Mouse (Mus musculus) heart, embryonic 14.5 days (tissue): ENCODE measurements around the gene Gabpb1. TPM values are rescaled to one million over a fixed set of nuclear protein-coding genes. Genes with fewer than 3 reads are reported as not detected.

ENCODE experiments used
- ATAC-seq: fragments of 200-750 bp; cut with Nextera tagmentation; 2 replicates; pipeline ENCODE4 v1.8.0; 2017; ENCODE audit warnings: low read depth, moderate TSS enrichment; ENCODE audit not compliant: insufficient number of reproducible peaks, insufficient read depth, low FRiP score
- H3K27ac ChIP-seq, 2 experiments: fragments of 200-500 bp in 1 of 2; fragments of 300-500 bp in 1 of 2; sonication (generic) in 1 of 2; replicated peaks in 1 of 2; 2 replicates each; pipeline ENCODE4 v1.5.1; 2012 to 2014; ENCODE audit warnings: low read depth in 2 of 2, low read length in 2 of 2, control low read depth in 1 of 2, mild to moderate bottlenecking in 1 of 2, mixed read lengths in 1 of 2; ENCODE audit not compliant: control insufficient read depth in 1 of 2, insufficient read depth in 1 of 2
- H3K27me3 ChIP-seq: fragments of 300-500 bp; sonication (generic); 2 replicates; pipeline ENCODE4 v1.6.1; 2014; ENCODE audit warnings: mild to moderate bottlenecking, low read length, control low read depth; ENCODE audit not compliant: control insufficient read depth, insufficient read depth
- H3K36me3 ChIP-seq: fragments of 300-500 bp; sonication (generic); 2 replicates; pipeline ENCODE4 v1.6.1; 2014; ENCODE audit warnings: mild to moderate bottlenecking, control low read depth, low read length, mixed read lengths; ENCODE audit not compliant: control insufficient read depth, insufficient read depth
- H3K4me1 ChIP-seq, 2 experiments: fragments of 200-500 bp in 1 of 2; fragments of 300-500 bp in 1 of 2; sonication (generic) in 1 of 2; 2 replicates each; pipeline ENCODE4 v1.6.1; 2012 to 2014; ENCODE audit warnings: low read length in 2 of 2, control low read depth in 1 of 2, mixed read lengths in 1 of 2; ENCODE audit not compliant: control insufficient read depth in 2 of 2, insufficient read depth in 2 of 2
- H3K4me2 ChIP-seq: fragments of 300-500 bp; sonication (generic); 2 replicates; pipeline ENCODE4 v1.6.1; 2014; ENCODE audit warnings: mild to moderate bottlenecking, low read length
- H3K4me3 ChIP-seq, 2 experiments: fragments of 200-500 bp in 1 of 2; fragments of 300-500 bp in 1 of 2; sonication (generic) in 1 of 2; 2 replicates each; pipeline ENCODE4 v1.5.1; 2012 to 2014; ENCODE audit warnings: low read length in 2 of 2, mild to moderate bottlenecking in 2 of 2, control low read depth in 1 of 2, low read depth in 1 of 2, moderate library complexity in 1 of 2; ENCODE audit not compliant: control insufficient read depth in 1 of 2, insufficient read depth in 1 of 2
- H3K9ac ChIP-seq: fragments of 300-500 bp; sonication (generic); 2 replicates; pipeline ENCODE4 v1.6.1; 2014; ENCODE audit warnings: mild to moderate bottlenecking, low read length
- H3K9me3 ChIP-seq: fragments of 300-500 bp; sonication (generic); 2 replicates; pipeline ENCODE4 v1.6.1; 2016; ENCODE audit warnings: low read length, control low read depth; ENCODE audit not compliant: control insufficient read depth
- WGBS: fragments of 180-500 bp; shearing (Covaris S2); extraction: QIAGEN DNeasy Blood & Tissue Kit; methylation state at CpG from one replicate; pipeline ENCODE4 v1.1.7; 2014; 5-methylcytosine and 5-hydroxymethylcytosine counted together
- polyA plus RNA-seq: library from polyadenylated mRNA; unstranded; fragments of >200 nt; fragmentation: Nextera tagmentation; extraction: Ambion mirVana; gene quantifications from 2 replicates; pipeline ENCODE4 v1.2.1, GENCODE M21; 2014

Gabpb1 gene
- polyA plus RNA-seq, 1 experiment from 2014 or later: 33.4 TPM

GRCm38 (mm10) chr2:126601918-126602600 is 74.1 kb downstream of the Gabpb1 start:
- 84% methylated on average over 14 of the region's 14 CpGs for WGBS
- H3K27me3 ChIP-seq: no peaks in the 10 kb centered on the region
- peaks cover under 1 to 2% of the 10 kb centered on the region in 2 experiments; a peak in 1 of 4 replicates for H3K4me1 ChIP-seq

GRCm38 (mm10) chr2:126600533-126600932 is 75.6 kb downstream of the Gabpb1 start:
- H3K36me3 ChIP-seq: no peaks in the 10 kb centered on the region
- H3K4me3 ChIP-seq: no peak overlapping the region
- H3K9ac ChIP-seq: no peak overlapping the region
- no peaks in the 10 kb centered on the region for H3K27me3 ChIP-seq
- WGBS: 79% methylated on average over 14 of the region's 14 CpGs
- H3K9me3 ChIP-seq: no peaks in the 10 kb centered on the region
- H3K4me1 ChIP-seq: no peaks in the 10 kb centered on the region
- no peak overlapping the region for H3K4me2 ChIP-seq
- no peak overlapping the region for H3K27ac ChIP-seq
- no peak for ATAC-seq

More at GRCm38 (mm10) chr2:126601918-126602600, 74.1 kb downstream of the Gabpb1 start:
- Histone ChIP-seq H3K4me2 (no peak overlapping the region), H3K9ac (no peak overlapping the region), H3K9me3 (no peaks in the 10 kb centered on the region), H3K27ac (no peak overlapping the region), H3K4me3 (no peak overlapping the region), H3K36me3 (no peaks in the 10 kb centered on the region)
- no peak for ATAC-seq

GRCm38 (mm10) chr2:126599005-126599404 is 77.1 kb downstream of the Gabpb1 start:
- no peaks in the 10 kb centered on the region for H3K9me3 ChIP-seq
- no peaks in the 10 kb centered on the region; a peak in 1 of 4 replicates for H3K4me1 ChIP-seq
- no peak overlapping the region for H3K27ac ChIP-seq
- peak overlapping the region; percentile 32; the same call in 1 of the 2 replicates for H3K4me2 ChIP-seq
- no peaks in the 10 kb centered on the region for H3K27me3 ChIP-seq
- H3K9ac ChIP-seq: no peak overlapping the region
- no peaks in the 10 kb centered on the region for H3K36me3 ChIP-seq
- H3K4me3 ChIP-seq: no peak overlapping the region; a peak in 1 of 4 replicates
- ATAC-seq: 0 out of 2 replicates have a peak, but pooled peaks have one; percentile 6
- WGBS: 5% methylated on average over 3 of the region's 3 CpGs

- ATAC-seq: no peak
- 51% methylated on average over 2 of the region's 2 CpGs for WGBS
- Histone ChIP-seq H3K9me3 (no peaks in the 10 kb centered on the region), H3K27me3 (no peaks in the 10 kb centered on the region), H3K27ac (no peak overlapping the region), H3K9ac (no peak overlapping the region), H3K4me2 (no peak overlapping the region), H3K4me3 (no peak overlapping the region), H3K4me1 (no peaks in the 10 kb centered on the region; a peak in 1 of 4 replicates), H3K36me3 (no peaks in the 10 kb centered on the region)
These were observed 77.8 kb downstream of the Gabpb1 start for GRCm38 (mm10) chr2:126598359-126598758.

GRCm38 (mm10) chr2:126597279-126598241 is 78.6 kb downstream of the Gabpb1 start:
- Histone ChIP-seq H3K36me3 (no peaks in the 10 kb centered on the region), H3K4me2 (no peak overlapping the region), H3K27ac (no peak overlapping the region), H3K9me3 (no peaks in the 10 kb centered on the region), H3K4me1 (no peaks in the 10 kb centered on the region; a peak in 1 of 4 replicates), H3K4me3 (no peak overlapping the region), H3K27me3 (no peaks in the 10 kb centered on the region), H3K9ac (no peak overlapping the region)
- no peak for ATAC-seq
- WGBS: 72% methylated on average over 20 of the region's 20 CpGs

GRCm38 (mm10) chr2:126596347-126597072 is 79.6 kb downstream of the Gabpb1 start:
- ATAC-seq: no peak
- Histone ChIP-seq H3K27ac (no peak overlapping the region), H3K9ac (no peak overlapping the region), H3K36me3 (no peaks in the 10 kb centered on the region), H3K4me3 (no peak overlapping the region), H3K4me2 (no peak overlapping the region), H3K9me3 (no peaks in the 10 kb centered on the region), H3K4me1 (no peaks in the 10 kb centered on the region; a peak in 1 of 4 replicates), H3K27me3 (no peaks in the 10 kb centered on the region)
- 88% methylated on average over 7 of the region's 7 CpGs for WGBS
